Mouse (Mus musculus): ENCODE data around the gene Sys1. TPM values are rescaled to one million over a fixed set of nuclear protein-coding genes. Genes with fewer than 3 reads are reported as not detected.

Sys1 gene
- polyA plus RNA-seq, 1 experiment from 2014 or later, result 90.5 TPM

Other genes with a start within 250 kb of the Sys1 start
- gene Wfdc15b, start 235.3 kb upstream of the Sys1 start, polyA plus RNA-seq (2015; fragmentation: Nextera tagmentation; extraction: Ambion mirVana), result not detected in 2 replicates
- not detected in 2 replicates for gene Svs2, start 218.5 kb upstream of the Sys1 start, polyA plus RNA-seq (2015; fragmentation: Nextera tagmentation; extraction: Ambion mirVana)
- not detected in 2 replicates for gene Svs3b, start 200.3 kb upstream of the Sys1 start, polyA plus RNA-seq (2015; fragmentation: Nextera tagmentation; extraction: Ambion mirVana)
- gene Svs4, start 178.5 kb upstream of the Sys1 start, polyA plus RNA-seq (2015; fragmentation: Nextera tagmentation; extraction: Ambion mirVana), result not detected in 2 replicates
- not detected in 2 replicates for gene Svs3a, start 167.7 kb upstream of the Sys1 start, polyA plus RNA-seq (2015; fragmentation: Nextera tagmentation; extraction: Ambion mirVana)
- gene Svs6, start 140.2 kb upstream of the Sys1 start, polyA plus RNA-seq (2015; fragmentation: Nextera tagmentation; extraction: Ambion mirVana), result not detected in 2 replicates
- not detected in 2 replicates for gene Svs5, start 124.2 kb upstream of the Sys1 start, polyA plus RNA-seq (2015; fragmentation: Nextera tagmentation; extraction: Ambion mirVana)
- not detected in 2 replicates for gene Slpi, start 67.9 kb upstream of the Sys1 start, polyA plus RNA-seq (2015; fragmentation: Nextera tagmentation; extraction: Ambion mirVana)
- gene Rbpjl, start 53.8 kb upstream of the Sys1 start, polyA plus RNA-seq (2015; fragmentation: Nextera tagmentation; extraction: Ambion mirVana), result 0.05 TPM in 1 of 2 replicates, not detected in the other
- gene Matn4, start 51.8 kb upstream of the Sys1 start, polyA plus RNA-seq (2015; fragmentation: Nextera tagmentation; extraction: Ambion mirVana), result 0.65 and 0.89 TPM in 2 replicates
- 6.7 and 7.1 TPM in 2 replicates for gene Sdc4, start 13.1 kb upstream of the Sys1 start, polyA plus RNA-seq (2015; fragmentation: Nextera tagmentation; extraction: Ambion mirVana)
- gene Gm20458, start 4.0 kb downstream of the Sys1 start, polyA plus RNA-seq (2015; fragmentation: Nextera tagmentation; extraction: Ambion mirVana), result 2.4 and 3.5 TPM in 2 replicates
- not detected in 2 replicates for gene Trp53tg5, start 16.8 kb downstream of the Sys1 start, polyA plus RNA-seq (2015; fragmentation: Nextera tagmentation; extraction: Ambion mirVana)
- 19.2 and 19.5 TPM in 2 replicates for gene Dbndd2, start 29.1 kb downstream of the Sys1 start, polyA plus RNA-seq (2015; fragmentation: Nextera tagmentation; extraction: Ambion mirVana)
- gene Pigt, start 40.6 kb downstream of the Sys1 start, polyA plus RNA-seq (2015; fragmentation: Nextera tagmentation; extraction: Ambion mirVana), result 97.7 and 101 TPM in 2 replicates
- gene Wfdc2, start 105.4 kb downstream of the Sys1 start, polyA plus RNA-seq (2015; fragmentation: Nextera tagmentation; extraction: Ambion mirVana), result 2.6 and 3.2 TPM in 2 replicates
- gene Spint3, start 116.5 kb downstream of the Sys1 start, polyA plus RNA-seq (2015; fragmentation: Nextera tagmentation; extraction: Ambion mirVana), result not detected in 2 replicates
- gene Wfdc6a, start 128.5 kb downstream of the Sys1 start, polyA plus RNA-seq (2015; fragmentation: Nextera tagmentation; extraction: Ambion mirVana), result not detected in 2 replicates
- not detected in 2 replicates for gene Eppin, start 136.6 kb downstream of the Sys1 start, polyA plus RNA-seq (2015; fragmentation: Nextera tagmentation; extraction: Ambion mirVana)
- gene Wfdc6b, start 156.6 kb downstream of the Sys1 start, polyA plus RNA-seq (2015; fragmentation: Nextera tagmentation; extraction: Ambion mirVana), result not detected in 2 replicates
- not detected in 2 replicates for gene Wfdc8, start 156.7 kb downstream of the Sys1 start, polyA plus RNA-seq (2015; fragmentation: Nextera tagmentation; extraction: Ambion mirVana)
- gene Wfdc16, start 181.8 kb downstream of the Sys1 start, polyA plus RNA-seq (2015; fragmentation: Nextera tagmentation; extraction: Ambion mirVana), result not detected in 2 replicates
- not detected in 2 replicates for gene Wfdc10, start 199.1 kb downstream of the Sys1 start, polyA plus RNA-seq (2015; fragmentation: Nextera tagmentation; extraction: Ambion mirVana)
- gene Wfdc9, start 199.6 kb downstream of the Sys1 start, polyA plus RNA-seq (2015; fragmentation: Nextera tagmentation; extraction: Ambion mirVana), result 0.34 TPM in 1 of 2 replicates, not detected in the other
- gene Wfdc11, start 217.1 kb downstream of the Sys1 start, polyA plus RNA-seq (2015; fragmentation: Nextera tagmentation; extraction: Ambion mirVana), result not detected in 2 replicates
- not detected in 2 replicates for gene Wfdc13, start 228.1 kb downstream of the Sys1 start, polyA plus RNA-seq (2015; fragmentation: Nextera tagmentation; extraction: Ambion mirVana)
- not detected in 2 replicates for gene Spint4, start 241.5 kb downstream of the Sys1 start, polyA plus RNA-seq (2015; fragmentation: Nextera tagmentation; extraction: Ambion mirVana)

Measured in midbrain, embryonic 15.5 days (tissue).